Mouse (Mus musculus): ENCODE results near the gene Ppp1r13l.

GRCm38 (mm10) chr7:19361720-19362119 is 2.2 kb downstream of the Ppp1r13l start:
- no peak for TF ChIP-seq POLR2A (IDR thresholded peaks at IDR 0.05; ENCODE audit: low read depth, low read length)
- peak; percentile 76 for TF ChIP-seq CTCF (conservative IDR thresholded peaks at IDR 0.05; ENCODE audit: insufficient read depth, insufficient read length, low read depth, low read length)

Data from kidney, adult 2 months (tissue).